Mouse (Mus musculus) kidney, embryonic 16.5 days (tissue): ENCODE measurements at regions not wholly inside any gene's neighbourhood (a gene's known extent, or its start where the extent isn't known, plus 50 kb on each side); places are given as distances from the start of the nearest gene placed in this dataset.

Experiments
- ATAC-seq: fragments of 200-750 bp; cut with Nextera tagmentation; 2 replicates; pipeline ENCODE4 v1.8.0; 2017; ENCODE audit warnings: moderate TSS enrichment; ENCODE audit not compliant: low FRiP score, low TSS enrichment
- H3K27ac ChIP-seq: fragments of 300-500 bp; sonication (generic); 2 replicates; pipeline ENCODE4 v1.5.1; 2014; ENCODE audit warnings: low read length
- H3K27me3 ChIP-seq: fragments of 300-500 bp; sonication (generic); 2 replicates; pipeline ENCODE4 v1.6.1; 2014; ENCODE audit warnings: low read length, control low read depth, mixed read lengths; ENCODE audit not compliant: insufficient read depth
- H3K36me3 ChIP-seq: fragments of 300-500 bp; sonication (generic); 2 replicates; pipeline ENCODE4 v1.6.1; 2014; ENCODE audit warnings: low read length, control low read depth, mixed read lengths; ENCODE audit not compliant: insufficient read depth
- H3K4me1 ChIP-seq: fragments of 300-500 bp; sonication (generic); 2 replicates; pipeline ENCODE4 v1.6.1; 2014; ENCODE audit warnings: low read length, control low read depth, mixed read lengths; ENCODE audit not compliant: insufficient read depth
- H3K4me2 ChIP-seq: fragments of 300-500 bp; sonication (generic); replicated peaks from 2 replicates; pipeline ENCODE4 v1.6.1; 2014; ENCODE audit warnings: low read depth, low read length
- H3K4me3 ChIP-seq: fragments of 300-500 bp; sonication (generic); 2 replicates; pipeline ENCODE4 v1.5.1; 2014; ENCODE audit warnings: mild to moderate bottlenecking, low read length
- H3K9ac ChIP-seq: fragments of 300-500 bp; sonication (generic); replicated peaks from 2 replicates; pipeline ENCODE4 v1.6.1; 2014; ENCODE audit warnings: low read length
- H3K9me3 ChIP-seq: fragments of 300-500 bp; sonication (generic); 2 replicates; pipeline ENCODE4 v1.6.1; 2016; ENCODE audit warnings: low read length, control low read depth
- WGBS: fragments of 180-500 bp; shearing (Covaris S2); extraction: QIAGEN DNeasy Blood & Tissue Kit; methylation state at CpG from one replicate; pipeline ENCODE4 v1.1.7; 2014; 5-methylcytosine and 5-hydroxymethylcytosine counted together

- Histone ChIP-seq H3K4me2 (no peak overlapping the region), H3K27me3 (no peaks in the 10 kb centered on the region), H3K27ac (no peak overlapping the region), H3K4me3 (no peak overlapping the region), H3K9me3 (peaks cover 4% of the 10 kb centered on the region), H3K4me1 (no peaks in the 10 kb centered on the region), H3K9ac (no peak overlapping the region), H3K36me3 (no peaks in the 10 kb centered on the region)
- WGBS, result 76% methylated on average over 1 of the region's 1 CpGs
- no peak for ATAC-seq
Measured at GRCm38 (mm10) chr9:30762913-30763312, 159.3 kb downstream of the Adamts15 start.

- Histone ChIP-seq H3K36me3 (no peaks in the 10 kb centered on the region), H3K9me3 (no peaks in the 10 kb centered on the region), H3K4me2 (no peak overlapping the region), H3K27ac (no peak overlapping the region), H3K27me3 (no peaks in the 10 kb centered on the region), H3K9ac (no peak overlapping the region), H3K4me1 (no peaks in the 10 kb centered on the region), H3K4me3 (no peak overlapping the region)
- WGBS, result 93% methylated on average over 3 of the region's 3 CpGs
- no peak for ATAC-seq
Measured at GRCm38 (mm10) chr9:30758121-30758520, 164.1 kb downstream of the Adamts15 start.

- WGBS, result 91% methylated on average over 8 of the region's 8 CpGs
- Histone ChIP-seq H3K9ac (no peak overlapping the region), H3K27me3 (no peaks in the 10 kb centered on the region), H3K4me1 (no peaks in the 10 kb centered on the region), H3K27ac (no peak overlapping the region), H3K36me3 (no peaks in the 10 kb centered on the region), H3K4me3 (no peak overlapping the region), H3K4me2 (no peak overlapping the region), H3K9me3 (no peaks in the 10 kb centered on the region)
- no peak for ATAC-seq
Measured at GRCm38 (mm10) chr9:30757406-30757805, 164.8 kb downstream of the Adamts15 start.

GRCm38 (mm10) chr9:30756796-30757195, 165.5 kb downstream of the Adamts15 start:
- H3K9ac ChIP-seq, result no peak overlapping the region
- H3K4me2 ChIP-seq, result no peak overlapping the region
- H3K36me3 ChIP-seq, result no peaks in the 10 kb centered on the region
- WGBS, result 92% methylated on average over 4 of the region's 4 CpGs
- no peak for ATAC-seq
- no peak overlapping the region for H3K27ac ChIP-seq
- no peaks in the 10 kb centered on the region for H3K4me1 ChIP-seq
- no peaks in the 10 kb centered on the region for H3K27me3 ChIP-seq
- no peak overlapping the region for H3K4me3 ChIP-seq
- H3K9me3 ChIP-seq, result no peaks in the 10 kb centered on the region

- peak; percentile 57; the same call in 1 of the 2 replicates for ATAC-seq
- Histone ChIP-seq H3K27me3 (no peaks in the 10 kb centered on the region), H3K4me2 (no peak overlapping the region), H3K36me3 (no peaks in the 10 kb centered on the region), H3K27ac (no peak overlapping the region), H3K4me3 (no peak overlapping the region), H3K4me1 (no peaks in the 10 kb centered on the region), H3K9me3 (no peaks in the 10 kb centered on the region; the same call in 1 of the 2 replicates), H3K9ac (no peak overlapping the region)
- WGBS, result 46% methylated on average over 1 of the region's 1 CpGs
Measured at GRCm38 (mm10) chr9:30755586-30755985, 166.7 kb downstream of the Adamts15 start.

GRCm38 (mm10) chr9:30754826-30755225, 167.4 kb downstream of the Adamts15 start:
- no peaks in the 10 kb centered on the region for H3K4me1 ChIP-seq
- H3K4me2 ChIP-seq, result no peak overlapping the region
- no peak for ATAC-seq
- no peaks in the 10 kb centered on the region for H3K36me3 ChIP-seq
- H3K9me3 ChIP-seq, result no peaks in the 10 kb centered on the region; the same call in 1 of the 2 replicates
- H3K9ac ChIP-seq, result no peak overlapping the region
- H3K27me3 ChIP-seq, result no peaks in the 10 kb centered on the region
- H3K4me3 ChIP-seq, result no peak overlapping the region
- H3K27ac ChIP-seq, result no peak overlapping the region
- 91% methylated on average over 5 of the region's 5 CpGs for WGBS

- H3K4me2 ChIP-seq, result no peak overlapping the region
- 24% methylated on average over 9 of the region's 9 CpGs for WGBS
- ATAC-seq, result no peak
- no peak overlapping the region for H3K4me3 ChIP-seq
- no peak overlapping the region for H3K9ac ChIP-seq
- peaks cover 25% of the 10 kb centered on the region for H3K4me1 ChIP-seq
- H3K27me3 ChIP-seq, result no peaks in the 10 kb centered on the region
- H3K9me3 ChIP-seq, result no peaks in the 10 kb centered on the region
- H3K27ac ChIP-seq, result no peak overlapping the region; the same call in 1 of the 2 replicates
- no peaks in the 10 kb centered on the region for H3K36me3 ChIP-seq
Measured at GRCm38 (mm10) chr9:30743471-30743870, 178.8 kb downstream of the Adamts15 start.

- no peaks in the 10 kb centered on the region for H3K36me3 ChIP-seq
- ATAC-seq, result peak; percentile 90
- H3K4me1 ChIP-seq, result peaks cover 25% of the 10 kb centered on the region
- H3K27me3 ChIP-seq, result no peaks in the 10 kb centered on the region
- H3K4me3 ChIP-seq, result no peak overlapping the region
- no peak overlapping the region; the same call in 1 of the 2 replicates for H3K27ac ChIP-seq
- H3K9me3 ChIP-seq, result no peaks in the 10 kb centered on the region
- H3K4me2 ChIP-seq, result peak overlapping the region; percentile 13; the same call in 1 of the 2 replicates
- no peak overlapping the region for H3K9ac ChIP-seq
- 20% methylated on average over 8 of the region's 8 CpGs for WGBS
Measured at GRCm38 (mm10) chr9:30742471-30743098, 179.7 kb downstream of the Adamts15 start.

- Histone ChIP-seq H3K9me3 (no peaks in the 10 kb centered on the region), H3K27ac (no peak overlapping the region), H3K9ac (no peak overlapping the region), H3K4me3 (no peak overlapping the region), H3K4me1 (0 out of 2 replicates have a peak, but pooled peaks cover 3% of the 10 kb centered on the region), H3K4me2 (no peak overlapping the region), H3K36me3 (no peaks in the 10 kb centered on the region), H3K27me3 (no peaks in the 10 kb centered on the region)
- 16% methylated on average over 2 of the region's 2 CpGs for WGBS
- peak; percentile 77; the same call in 1 of the 2 replicates for ATAC-seq
Measured at GRCm38 (mm10) chr9:30731687-30732086, 190.6 kb downstream of the Adamts15 start.

- Histone ChIP-seq H3K4me2 (no peak overlapping the region), H3K27me3 (no peaks in the 10 kb centered on the region), H3K36me3 (no peaks in the 10 kb centered on the region), H3K9me3 (no peaks in the 10 kb centered on the region), H3K9ac (no peak overlapping the region), H3K27ac (no peak overlapping the region), H3K4me1 (no peaks in the 10 kb centered on the region), H3K4me3 (no peak overlapping the region)
- 92% methylated on average over 1 of the region's 1 CpGs for WGBS
- ATAC-seq, result no peak
Measured at GRCm38 (mm10) chr9:30723364-30724070, 198.7 kb downstream of the Adamts15 start.
